Mouse (Mus musculus) midbrain, embryonic 14.5 days (tissue): ENCODE data around the gene Ralgds. TPM values are rescaled to one million over a fixed set of nuclear protein-coding genes. Genes with fewer than 3 reads are reported as not detected.

Experiments used
- ATAC-seq: fragments of 200-750 bp; cut with Nextera tagmentation; 2 replicates; pipeline ENCODE4 v1.8.0; 2017; ENCODE audit warnings: moderate number of reproducible peaks, moderate library complexity; ENCODE audit not compliant: low FRiP score, low TSS enrichment
- DNase-seq: peaks from one replicate; pipeline ENCODE4 v3.0.0-alpha.2; 2015
- H3K27ac ChIP-seq: fragments of 300-500 bp; sonication (generic); replicated peaks from 2 replicates; pipeline ENCODE4 v1.5.1; 2014; ENCODE audit warnings: mild to moderate bottlenecking, low read depth, low read length, moderate library complexity
- H3K27me3 ChIP-seq: fragments of 300-500 bp; sonication (generic); 2 replicates; pipeline ENCODE4 v1.6.1; 2014; ENCODE audit warnings: low read length, control low read depth, mixed read lengths; ENCODE audit not compliant: control insufficient read depth, insufficient read depth
- H3K36me3 ChIP-seq: fragments of 300-500 bp; sonication (generic); 2 replicates; pipeline ENCODE4 v1.6.1; 2014; ENCODE audit warnings: low read length, control low read depth; ENCODE audit not compliant: control insufficient read depth, insufficient read depth
- H3K4me1 ChIP-seq: fragments of 300-500 bp; sonication (generic); 2 replicates; pipeline ENCODE4 v1.6.1; 2014; ENCODE audit warnings: mild to moderate bottlenecking, antibody characterized with exemption, low read length, control low read depth; ENCODE audit not compliant: control insufficient read depth, insufficient read depth
- H3K4me2 ChIP-seq: fragments of 300-500 bp; sonication (generic); 2 replicates; pipeline ENCODE4 v1.6.1; 2014; ENCODE audit warnings: mild to moderate bottlenecking, low read length, moderate library complexity
- H3K4me3 ChIP-seq: fragments of 300-500 bp; sonication (generic); replicated peaks from 2 replicates; pipeline ENCODE4 v1.5.1; 2014; ENCODE audit warnings: low read depth, low read length
- H3K9ac ChIP-seq: fragments of 300-500 bp; sonication (generic); replicated peaks from 2 replicates; pipeline ENCODE4 v1.6.1; 2014; ENCODE audit warnings: mild to moderate bottlenecking, low read length, moderate library complexity
- H3K9me3 ChIP-seq: fragments of 300-500 bp; sonication (generic); 2 replicates; pipeline ENCODE4 v1.6.1; 2016; ENCODE audit warnings: low read length, control low read depth, mixed read lengths; ENCODE audit not compliant: control insufficient read depth
- WGBS: fragments of 180-500 bp; shearing (Covaris S2); extraction: QIAGEN DNeasy Blood & Tissue Kit; methylation state at CpG from one replicate; pipeline ENCODE4 v1.1.7; 2014; 5-methylcytosine and 5-hydroxymethylcytosine counted together
- polyA plus RNA-seq: library from polyadenylated mRNA; unstranded; fragments of >200 nt; fragmentation: Nextera tagmentation; extraction: Ambion mirVana; gene quantifications from 2 replicates; pipeline ENCODE4 v1.2.1, GENCODE M21; 2014

Gene Ralgds
- polyA plus RNA-seq, 1 experiment from 2014 or later, result 101 TPM

DNA sequence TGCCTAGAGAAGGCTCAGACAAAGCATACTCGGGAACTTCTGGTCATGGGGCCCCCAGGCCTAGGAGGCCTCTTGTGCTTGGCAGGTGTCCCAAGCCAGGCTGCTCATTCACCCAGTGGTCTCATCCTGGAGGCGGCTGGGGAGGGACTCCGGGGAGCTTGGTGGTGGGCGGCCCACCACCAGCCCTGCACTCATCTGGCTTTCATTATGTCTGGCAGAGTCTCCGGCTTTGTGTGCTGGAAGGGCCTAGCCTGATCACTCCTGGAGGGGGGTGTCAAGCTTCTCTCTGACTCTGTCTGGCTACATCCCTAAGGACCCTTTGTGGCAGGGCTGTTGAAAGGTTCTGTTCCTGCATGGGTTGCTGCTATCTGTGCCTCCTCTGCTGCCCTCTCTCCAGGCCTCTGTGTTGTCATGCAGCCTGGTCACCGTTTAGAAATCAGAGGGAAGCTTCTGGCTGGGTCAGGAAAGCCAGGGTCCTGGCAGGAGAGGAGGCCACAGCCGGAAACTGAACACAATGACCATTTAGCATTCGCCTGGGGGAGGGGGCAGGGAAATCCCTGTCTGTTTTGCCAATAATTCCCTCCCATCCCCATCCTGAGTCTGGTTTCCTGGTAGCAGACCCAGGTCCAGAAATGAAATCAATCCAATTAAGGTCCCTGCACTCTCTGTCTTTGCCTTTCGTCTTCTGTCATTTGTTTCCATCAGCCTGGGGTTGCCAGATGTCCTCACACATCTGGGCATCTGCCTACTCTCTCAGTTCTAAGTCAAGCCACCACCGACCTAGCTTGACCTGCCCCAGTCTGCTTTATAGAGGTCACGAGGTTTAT, 21.7 kb downstream of the Ralgds start:
- ATAC-seq (peak; percentile 22), DNase-seq (peak; percentile 63)
- Histone ChIP-seq H3K4me2 (peak overlapping the region; percentile 74), H3K4me1 (peaks cover 91% of the 10 kb centered on the region), H3K36me3 (no peaks in the 10 kb centered on the region), H3K9ac (peak overlapping the region; percentile 69), H3K27ac (peak overlapping the region; percentile 82), H3K9me3 (no peaks in the 10 kb centered on the region), H3K4me3 (peak overlapping the region; percentile 25), H3K27me3 (no peaks in the 10 kb centered on the region)
- 24% methylated on average over 11 of the region's 11 CpGs for WGBS

DNA sequence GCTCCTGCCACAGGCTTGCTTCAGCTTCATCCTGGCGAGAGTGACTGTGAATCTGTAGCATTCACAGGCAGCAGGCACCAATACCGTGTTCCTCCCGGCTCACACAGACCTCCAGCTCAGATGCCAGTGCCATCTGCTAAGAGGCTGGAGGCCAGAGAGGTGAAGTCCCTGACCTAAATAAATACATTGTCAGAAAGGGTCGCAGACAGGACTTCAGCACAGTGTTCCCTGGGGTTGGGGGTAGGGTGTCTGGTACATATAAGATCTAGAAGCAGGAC, 22.3 kb downstream of the Ralgds start:
- ATAC-seq (no peak), DNase-seq (no peak)
- Histone ChIP-seq H3K4me2 (peak overlapping the region; percentile 74), H3K4me1 (peaks cover 91% of the 10 kb centered on the region), H3K9me3 (no peaks in the 10 kb centered on the region), H3K9ac (peak overlapping the region; percentile 69), H3K36me3 (no peaks in the 10 kb centered on the region), H3K27me3 (no peaks in the 10 kb centered on the region), H3K27ac (peak overlapping the region; percentile 82), H3K4me3 (no peak overlapping the region)
- WGBS, result 53% methylated on average over 4 of the region's 4 CpGs

DNA sequence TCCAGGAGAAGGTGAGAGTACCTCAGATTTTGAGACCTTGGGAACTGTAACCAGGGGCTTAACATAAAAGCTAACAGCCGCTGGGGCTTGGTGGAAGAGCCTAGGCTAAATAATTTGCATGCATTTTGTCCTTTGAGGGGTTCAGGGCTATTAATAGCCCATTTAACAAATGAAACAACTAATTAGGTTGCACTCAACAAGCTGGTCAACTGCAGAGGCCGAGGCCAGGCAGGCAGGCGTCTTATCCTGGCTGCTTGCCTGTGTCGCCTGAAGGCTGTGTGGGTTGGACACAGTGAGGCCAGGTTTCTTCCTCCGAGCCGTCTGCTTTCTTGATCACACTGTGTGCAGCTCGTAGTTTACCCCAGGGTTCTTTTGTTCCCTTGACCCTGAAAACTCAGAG, 22.7 kb downstream of the Ralgds start:
- Histone ChIP-seq H3K4me2 (peak overlapping the region; percentile 74), H3K9ac (peak overlapping the region; percentile 69), H3K4me1 (peaks cover 89% of the 10 kb centered on the region), H3K9me3 (no peaks in the 10 kb centered on the region), H3K36me3 (no peaks in the 10 kb centered on the region), H3K27ac (peak overlapping the region; percentile 82), H3K27me3 (no peaks in the 10 kb centered on the region), H3K4me3 (no peak overlapping the region)
- peak; percentile 22 for DNase-seq
- 38% methylated on average over 7 of the region's 7 CpGs for WGBS
- no peak for ATAC-seq

DNA sequence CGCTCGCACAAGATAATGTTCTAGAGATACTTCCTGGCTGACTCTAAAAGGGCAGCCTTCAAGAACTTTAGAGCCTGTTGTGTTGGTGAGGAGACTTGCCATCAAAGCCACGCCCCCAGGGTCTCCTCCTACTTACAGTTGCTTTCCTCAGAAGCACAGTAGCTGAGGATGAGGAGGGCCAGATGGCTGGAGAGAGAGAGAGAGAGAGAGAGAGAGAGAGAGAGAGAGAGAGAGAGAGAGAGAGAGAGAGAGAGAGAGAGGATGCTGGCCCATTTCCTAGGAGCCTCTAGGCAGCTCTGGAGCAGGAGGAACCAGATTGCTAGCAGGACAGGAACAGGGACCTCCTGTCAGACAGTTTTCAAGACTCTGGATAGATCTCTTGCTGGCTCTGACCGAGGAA, 23.2 kb downstream of the Ralgds start:
- ATAC-seq (no peak), DNase-seq (no peak)
- no peaks in the 10 kb centered on the region for H3K36me3 ChIP-seq
- H3K27me3 ChIP-seq, result no peaks in the 10 kb centered on the region
- no peaks in the 10 kb centered on the region for H3K9me3 ChIP-seq
- H3K4me2 ChIP-seq, result no peak overlapping the region; the same call in 1 of the 2 replicates
- no peak overlapping the region for H3K9ac ChIP-seq
- peak overlapping the region; percentile 82 for H3K27ac ChIP-seq
- WGBS, result 79% methylated on average over 4 of the region's 4 CpGs
- H3K4me1 ChIP-seq, result peaks cover 88% of the 10 kb centered on the region
- H3K4me3 ChIP-seq, result no peak overlapping the region

DNA sequence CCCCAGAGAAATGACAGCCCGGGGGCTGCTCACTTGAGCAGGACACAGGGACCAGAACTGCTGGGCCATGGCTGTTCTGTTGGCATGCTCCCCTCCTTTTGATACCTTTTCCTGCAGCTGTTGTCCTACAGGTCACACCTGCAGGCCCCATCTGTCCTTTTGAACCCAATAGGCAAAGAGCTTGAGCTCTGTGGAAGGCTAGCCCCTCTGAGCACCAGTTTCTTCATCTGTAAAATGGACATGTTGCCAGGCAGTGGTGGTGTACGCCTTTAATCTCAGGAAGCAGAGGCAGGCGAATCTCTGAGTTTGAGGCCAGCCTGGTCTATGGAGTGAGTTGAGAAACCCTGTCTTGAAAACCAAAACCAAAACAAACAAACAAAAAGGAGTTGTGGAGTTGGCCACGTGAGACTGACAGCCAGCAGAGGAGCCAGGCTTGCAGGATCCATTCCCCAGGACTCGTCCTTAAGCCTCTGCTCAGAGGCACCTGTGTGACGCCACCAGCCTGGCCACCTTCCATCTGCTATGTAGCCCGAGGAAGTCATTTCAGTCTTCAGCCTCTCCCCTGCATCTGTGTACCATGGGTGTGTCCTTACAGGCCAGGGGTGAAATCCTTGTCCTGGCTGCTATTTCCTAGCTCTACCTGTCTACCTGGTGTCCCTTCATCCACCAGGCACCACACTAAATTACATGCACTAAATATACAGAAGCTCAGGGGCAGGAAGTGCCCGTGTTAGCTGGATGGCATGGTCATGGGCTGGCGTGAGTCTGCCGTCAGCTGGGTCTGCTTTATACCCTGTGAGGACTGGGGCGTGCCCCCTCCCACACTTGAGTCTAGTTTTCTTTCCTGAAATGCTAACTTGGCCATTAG, 24.1 kb downstream of the Ralgds start:
- DNase-seq (no peak), ATAC-seq (no peak)
- no peaks in the 10 kb centered on the region for H3K27me3 ChIP-seq
- no peak overlapping the region for H3K4me2 ChIP-seq
- no peaks in the 10 kb centered on the region for H3K9me3 ChIP-seq
- no peak overlapping the region for H3K9ac ChIP-seq
- H3K27ac ChIP-seq, result peak overlapping the region; percentile 77
- H3K36me3 ChIP-seq, result peaks cover 4% of the 10 kb centered on the region
- peaks cover 81% of the 10 kb centered on the region for H3K4me1 ChIP-seq
- WGBS, result 70% methylated on average over 11 of the region's 11 CpGs
- no peak overlapping the region for H3K4me3 ChIP-seq

GRCm38 (mm10) chr2:28537634-28537920, 24.7 kb downstream of the Ralgds start:
- WGBS, result 16% methylated on average over 4 of the region's 4 CpGs
- Histone ChIP-seq H3K4me1 (peaks cover 76% of the 10 kb centered on the region), H3K9ac (no peak overlapping the region; the same call in 1 of the 2 replicates), H3K4me3 (no peak overlapping the region), H3K27ac (peak overlapping the region; percentile 77), H3K4me2 (peak overlapping the region; percentile 19; the same call in 1 of the 2 replicates), H3K27me3 (no peaks in the 10 kb centered on the region), H3K36me3 (peaks cover 10% of the 10 kb centered on the region), H3K9me3 (no peaks in the 10 kb centered on the region)
- ATAC-seq (no peak), DNase-seq (peak; percentile 76)

GRCm38 (mm10) chr2:28537995-28538816, 25.3 kb downstream of the Ralgds start:
- Histone ChIP-seq H3K9me3 (no peaks in the 10 kb centered on the region), H3K4me2 (peak overlapping the region; percentile 19; the same call in 1 of the 2 replicates), H3K27ac (peak overlapping the region; percentile 77), H3K4me3 (no peak overlapping the region), H3K27me3 (no peaks in the 10 kb centered on the region), H3K9ac (peak overlapping the region; percentile 17; the same call in 1 of the 2 replicates), H3K36me3 (peaks cover 15% of the 10 kb centered on the region), H3K4me1 (peaks cover 70% of the 10 kb centered on the region)
- ATAC-seq, result no peak
- DNase-seq, result no peak
- 66% methylated on average over 8 of the region's 8 CpGs for WGBS

GRCm38 (mm10) chr2:28538817-28539128, 25.8 kb downstream of the Ralgds start:
- Histone ChIP-seq H3K27me3 (no peaks in the 10 kb centered on the region), H3K4me2 (peak overlapping the region; percentile 19; the same call in 1 of the 2 replicates), H3K9ac (peak overlapping the region; percentile 17; the same call in 1 of the 2 replicates), H3K36me3 (peaks cover 21% of the 10 kb centered on the region), H3K4me3 (no peak overlapping the region), H3K27ac (peak overlapping the region; percentile 77), H3K4me1 (peaks cover 66% of the 10 kb centered on the region), H3K9me3 (no peaks in the 10 kb centered on the region)
- DNase-seq, result peak; percentile 40
- 20% methylated on average over 1 of the region's 1 CpGs for WGBS
- peak; percentile 22 for ATAC-seq
